Mouse (Mus musculus) hindbrain, embryonic 14.5 days (tissue): ENCODE data around the gene Zfand3. TPM values are rescaled to one million over a fixed set of nuclear protein-coding genes. Genes with fewer than 3 reads are reported as not detected.

Experiments used
- ATAC-seq: fragments of 200-750 bp; cut with Nextera tagmentation; 2 replicates; pipeline ENCODE4 v1.8.0; 2017; ENCODE audit warnings: moderate number of reproducible peaks, mild to moderate bottlenecking, moderate TSS enrichment, moderate library complexity; ENCODE audit not compliant: low FRiP score
- DNase-seq: peaks from one replicate; pipeline ENCODE4 v3.0.0-alpha.2; 2015; ENCODE audit warnings: low spot score
- H3K27ac ChIP-seq: fragments of 300-500 bp; sonication (generic); 2 replicates; pipeline ENCODE4 v1.5.1; 2014; ENCODE audit warnings: mild to moderate bottlenecking, moderate library complexity
- H3K27me3 ChIP-seq: fragments of 300-500 bp; sonication (generic); 2 replicates; pipeline ENCODE4 v1.6.1; 2014; ENCODE audit warnings: mild to moderate bottlenecking, low read length, mixed read lengths; ENCODE audit not compliant: control insufficient read depth, insufficient read depth
- H3K36me3 ChIP-seq: fragments of 300-500 bp; sonication (generic); replicated peaks from 2 replicates; pipeline ENCODE4 v1.6.1; 2014; ENCODE audit not compliant: control insufficient read depth, insufficient read depth
- H3K4me1 ChIP-seq: fragments of 300-500 bp; sonication (generic); replicated peaks from 2 replicates; pipeline ENCODE4 v1.6.1; 2014; ENCODE audit warnings: antibody characterized with exemption, low read length, mixed read lengths; ENCODE audit not compliant: control insufficient read depth, insufficient read depth
- H3K4me2 ChIP-seq: fragments of 300-500 bp; sonication (generic); replicated peaks from 2 replicates; pipeline ENCODE4 v1.6.1; 2014; ENCODE audit warnings: mild to moderate bottlenecking, moderate library complexity
- H3K4me3 ChIP-seq: fragments of 300-500 bp; sonication (generic); replicated peaks from 2 replicates; pipeline ENCODE4 v1.5.1; 2014; ENCODE audit warnings: mild to moderate bottlenecking, low read length
- H3K9ac ChIP-seq: fragments of 300-500 bp; sonication (generic); 2 replicates; pipeline ENCODE4 v1.6.1; 2014
- H3K9me3 ChIP-seq: fragments of 300-500 bp; sonication (generic); 2 replicates; pipeline ENCODE4 v1.6.1; 2016; ENCODE audit warnings: low read length; ENCODE audit not compliant: control insufficient read depth
- WGBS: fragments of 180-500 bp; shearing (Covaris S2); extraction: QIAGEN DNeasy Blood & Tissue Kit; methylation state at CpG from one replicate; pipeline ENCODE4 v1.1.7; 2014; 5-methylcytosine and 5-hydroxymethylcytosine counted together
- polyA plus RNA-seq: library from polyadenylated mRNA; unstranded; fragments of >200 nt; fragmentation: Nextera tagmentation; extraction: Ambion mirVana; gene quantifications from 2 replicates; pipeline ENCODE4 v1.2.1, GENCODE M21; 2014

Zfand3 gene
- polyA plus RNA-seq, 1 experiment from 2014 or later = 43.2 TPM

DNA sequence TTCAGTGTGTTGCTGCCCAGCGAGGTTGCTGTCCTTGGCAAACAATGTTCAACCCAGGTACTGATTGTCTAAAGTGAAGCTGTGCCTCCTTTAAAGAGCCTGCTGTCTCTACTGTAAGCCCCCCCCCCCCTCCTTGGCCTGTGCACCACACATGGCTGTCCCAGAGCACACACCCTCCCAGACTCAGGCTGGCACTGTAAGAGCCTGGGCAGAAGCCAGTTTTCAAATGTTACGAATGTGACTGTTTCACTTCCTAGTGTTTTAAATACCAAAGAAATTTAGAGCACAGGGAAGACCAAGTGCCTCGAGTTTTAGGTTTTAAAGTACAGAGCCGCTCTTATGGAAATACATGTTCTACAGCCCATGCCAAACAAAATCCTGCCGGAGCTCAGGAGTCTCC, 234.9 kb downstream of the Zfand3 start:
- H3K27ac ChIP-seq = no peak overlapping the region
- no peaks in the 10 kb centered on the region for H3K36me3 ChIP-seq
- peaks cover 49% of the 10 kb centered on the region for H3K4me1 ChIP-seq
- DNase-seq (no peak), ATAC-seq (no peak)
- no peak overlapping the region for H3K4me2 ChIP-seq
- no peak overlapping the region for H3K9ac ChIP-seq
- H3K9me3 ChIP-seq = no peaks in the 10 kb centered on the region
- 78% methylated on average over 5 of the region's 5 CpGs for WGBS
- H3K27me3 ChIP-seq = no peaks in the 10 kb centered on the region
- no peak overlapping the region for H3K4me3 ChIP-seq

DNA sequence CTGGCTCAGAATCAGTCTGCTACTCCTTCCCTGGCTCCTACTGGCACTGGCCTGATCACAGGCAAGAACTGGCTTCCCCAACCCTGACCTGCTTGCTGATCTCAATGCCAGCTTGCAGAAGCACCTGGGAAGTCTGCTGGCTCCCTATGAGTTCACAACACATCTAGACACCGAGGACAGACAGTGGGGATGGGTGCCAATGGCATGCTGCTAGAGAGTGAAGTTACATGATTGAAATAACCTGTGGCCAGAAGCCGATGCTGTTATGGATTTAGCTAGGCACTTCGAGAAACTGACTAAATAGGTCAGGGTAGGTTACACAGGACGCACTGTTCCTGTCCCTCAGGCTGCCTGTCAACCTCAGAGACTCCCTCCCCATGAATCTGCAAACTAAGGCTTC, 236.1 kb downstream of the Zfand3 start:
- no peak overlapping the region for H3K9ac ChIP-seq
- 89% methylated on average over 4 of the region's 4 CpGs for WGBS
- DNase-seq (no peak), ATAC-seq (no peak)
- no peak overlapping the region for H3K4me2 ChIP-seq
- no peak overlapping the region for H3K4me3 ChIP-seq
- no peaks in the 10 kb centered on the region for H3K27me3 ChIP-seq
- H3K9me3 ChIP-seq = no peaks in the 10 kb centered on the region
- no peak overlapping the region for H3K27ac ChIP-seq
- no peaks in the 10 kb centered on the region for H3K36me3 ChIP-seq
- H3K4me1 ChIP-seq = peaks cover 53% of the 10 kb centered on the region

DNA sequence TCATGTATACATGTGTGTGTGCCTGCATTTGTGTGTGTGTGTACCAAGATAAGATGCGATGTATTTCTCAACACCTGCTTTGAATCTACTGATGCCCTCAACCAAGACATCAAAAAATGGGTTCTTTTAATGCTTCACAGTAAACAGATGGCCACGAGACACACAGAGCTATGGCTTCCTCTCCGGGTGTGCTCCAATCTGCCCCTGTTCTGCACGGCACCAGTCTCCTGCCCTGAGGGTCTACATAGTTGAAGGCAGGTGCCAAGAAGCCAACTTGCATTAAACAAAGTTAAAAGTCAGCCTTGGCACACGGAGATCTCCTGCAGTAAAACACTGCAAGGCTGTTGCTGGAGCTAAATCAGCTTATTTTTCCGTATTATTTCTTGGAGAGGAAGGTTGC, 236.5 kb downstream of the Zfand3 start:
- Histone ChIP-seq H3K4me1 (peaks cover 53% of the 10 kb centered on the region), H3K36me3 (no peaks in the 10 kb centered on the region), H3K27me3 (no peaks in the 10 kb centered on the region), H3K9ac (no peak overlapping the region), H3K9me3 (no peaks in the 10 kb centered on the region), H3K4me3 (no peak overlapping the region), H3K4me2 (no peak overlapping the region), H3K27ac (no peak overlapping the region; the same call in 1 of the 2 replicates)
- no peak for ATAC-seq
- 65% methylated on average over 6 of the region's 6 CpGs for WGBS
- no peak for DNase-seq

DNA sequence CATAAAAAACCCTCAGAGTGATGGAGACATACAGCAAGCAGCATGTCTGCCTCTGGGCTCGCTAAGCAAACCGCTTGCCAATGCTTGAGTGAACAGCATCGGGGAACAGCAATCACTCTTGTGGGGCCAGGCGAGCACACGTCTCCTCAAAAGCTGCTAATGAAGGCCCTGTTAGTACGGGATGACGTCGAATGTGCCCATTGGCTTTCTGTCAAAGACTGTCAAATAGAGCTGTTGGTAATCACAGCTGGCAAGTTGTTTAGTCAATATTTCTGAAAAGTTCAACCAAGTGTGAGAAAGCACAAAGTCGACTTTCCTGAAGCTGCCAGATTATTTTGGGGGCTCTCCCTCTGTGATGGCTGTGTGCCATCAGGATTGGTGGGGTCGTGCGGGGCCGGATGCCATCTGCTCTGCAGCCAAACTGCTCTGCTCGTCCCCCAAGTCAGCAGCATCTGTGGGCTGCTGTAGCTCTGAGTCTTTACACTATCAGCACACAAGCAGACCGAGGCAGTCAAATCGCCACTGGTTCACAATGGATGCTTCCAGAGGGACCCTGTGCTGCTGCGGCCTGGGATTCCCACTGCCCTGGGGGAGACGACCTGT, 237.3 kb downstream of the Zfand3 start:
- DNase-seq (peak; percentile 64), ATAC-seq (0 out of 2 replicates have a peak, but pooled peaks have one; percentile 38)
- peaks cover 48% of the 10 kb centered on the region for H3K4me1 ChIP-seq
- no peak overlapping the region for H3K9ac ChIP-seq
- no peaks in the 10 kb centered on the region for H3K9me3 ChIP-seq
- H3K36me3 ChIP-seq = no peaks in the 10 kb centered on the region
- peak overlapping the region; percentile 51 for H3K27ac ChIP-seq
- H3K4me2 ChIP-seq = no peak overlapping the region
- 35% methylated on average over 17 of the region's 17 CpGs for WGBS
- no peaks in the 10 kb centered on the region for H3K27me3 ChIP-seq
- H3K4me3 ChIP-seq = no peak overlapping the region

DNA sequence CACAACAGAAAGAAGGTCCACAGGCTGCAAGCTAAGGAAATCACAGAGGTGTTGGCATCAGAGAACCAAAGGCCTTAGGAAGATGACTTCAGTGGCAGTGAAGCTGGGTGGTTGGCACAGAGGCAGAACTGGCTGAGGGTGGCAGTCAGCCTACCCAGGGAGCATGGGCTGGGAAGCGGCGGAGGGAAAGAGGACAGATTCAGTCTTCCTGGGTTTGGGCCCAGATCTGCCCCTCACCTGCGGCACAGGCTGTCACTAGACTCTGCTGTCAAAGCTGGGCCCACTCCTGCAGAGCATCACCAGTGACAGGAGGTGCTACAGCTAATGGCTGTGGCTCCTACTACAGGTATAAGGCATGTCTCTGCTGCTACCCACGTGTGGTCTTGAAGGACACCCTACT, 238.1 kb downstream of the Zfand3 start:
- peaks cover 46% of the 10 kb centered on the region for H3K4me1 ChIP-seq
- DNase-seq (no peak), ATAC-seq (no peak)
- H3K4me3 ChIP-seq = no peak overlapping the region
- no peaks in the 10 kb centered on the region for H3K36me3 ChIP-seq
- H3K9me3 ChIP-seq = no peaks in the 10 kb centered on the region
- H3K27ac ChIP-seq = no peak overlapping the region
- no peak overlapping the region for H3K9ac ChIP-seq
- no peak overlapping the region for H3K4me2 ChIP-seq
- WGBS = 93% methylated on average over 4 of the region's 4 CpGs
- no peaks in the 10 kb centered on the region for H3K27me3 ChIP-seq

DNA sequence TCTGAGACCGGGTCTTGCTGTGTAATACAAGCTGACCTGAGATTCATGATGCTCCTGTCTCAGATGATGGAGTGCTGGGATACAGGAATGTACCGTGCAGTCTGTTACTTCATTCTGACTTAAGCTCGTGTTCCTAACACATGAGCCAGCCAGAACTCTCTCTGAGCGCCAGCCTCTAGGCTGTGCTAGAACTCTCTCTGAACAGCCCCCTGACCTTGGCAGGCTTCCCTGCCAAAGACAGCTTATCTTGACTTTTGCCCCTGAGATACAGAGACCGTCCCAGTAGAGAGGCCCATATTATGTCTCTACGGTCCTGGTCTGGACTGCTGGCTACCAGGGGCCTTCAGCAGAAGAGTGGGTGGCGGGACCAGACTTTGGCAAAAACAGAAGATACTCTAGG, 239.0 kb downstream of the Zfand3 start:
- Histone ChIP-seq H3K9me3 (no peaks in the 10 kb centered on the region), H3K9ac (no peak overlapping the region), H3K4me1 (peaks cover 46% of the 10 kb centered on the region), H3K4me3 (no peak overlapping the region), H3K27ac (no peak overlapping the region), H3K36me3 (no peaks in the 10 kb centered on the region), H3K4me2 (no peak overlapping the region), H3K27me3 (no peaks in the 10 kb centered on the region)
- DNase-seq (no peak), ATAC-seq (no peak)
- WGBS = 75% methylated on average over 7 of the region's 7 CpGs

DNA sequence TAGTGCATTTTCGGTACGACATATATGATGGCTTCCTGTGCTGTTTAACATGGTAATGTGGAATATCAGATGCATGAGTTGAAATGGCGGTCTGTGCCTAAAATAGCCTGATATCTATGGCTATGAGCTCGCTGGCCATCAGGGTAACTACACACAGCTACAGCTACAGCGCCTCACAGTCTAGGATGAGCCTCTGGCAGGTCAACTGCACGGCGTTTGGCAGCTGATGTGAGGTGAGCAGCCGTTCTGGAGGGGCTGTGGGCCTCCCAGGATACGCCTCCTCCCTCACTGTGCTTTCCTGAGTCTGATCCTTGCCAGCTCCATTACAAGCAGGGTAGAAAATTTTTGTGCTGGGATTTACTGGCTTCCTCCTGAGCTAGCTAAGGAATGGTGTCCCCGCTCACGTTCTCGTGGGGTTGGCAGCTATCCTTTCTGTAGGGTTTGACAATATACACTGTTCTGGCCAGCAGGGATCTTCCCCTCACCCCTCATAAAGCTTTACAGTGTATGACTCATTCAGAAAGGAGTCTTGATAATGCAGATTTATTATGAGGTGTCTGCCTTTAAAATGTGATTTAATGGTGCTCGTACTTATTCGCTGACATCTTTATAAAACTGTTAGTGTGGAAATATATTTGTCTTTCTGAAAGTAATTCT, 240.2 kb downstream of the Zfand3 start:
- DNase-seq = no peak
- Histone ChIP-seq H3K4me2 (no peak overlapping the region), H3K4me1 (peaks cover 46% of the 10 kb centered on the region), H3K36me3 (no peaks in the 10 kb centered on the region), H3K9me3 (no peaks in the 10 kb centered on the region), H3K27ac (peak overlapping the region; percentile 71; the same call in 1 of the 2 replicates), H3K4me3 (no peak overlapping the region), H3K27me3 (no peaks in the 10 kb centered on the region), H3K9ac (0 out of 2 replicates have a peak overlapping the region, but pooled peaks have one; percentile 21)
- WGBS = 51% methylated on average over 14 of the region's 14 CpGs
- ATAC-seq = no peak

DNA sequence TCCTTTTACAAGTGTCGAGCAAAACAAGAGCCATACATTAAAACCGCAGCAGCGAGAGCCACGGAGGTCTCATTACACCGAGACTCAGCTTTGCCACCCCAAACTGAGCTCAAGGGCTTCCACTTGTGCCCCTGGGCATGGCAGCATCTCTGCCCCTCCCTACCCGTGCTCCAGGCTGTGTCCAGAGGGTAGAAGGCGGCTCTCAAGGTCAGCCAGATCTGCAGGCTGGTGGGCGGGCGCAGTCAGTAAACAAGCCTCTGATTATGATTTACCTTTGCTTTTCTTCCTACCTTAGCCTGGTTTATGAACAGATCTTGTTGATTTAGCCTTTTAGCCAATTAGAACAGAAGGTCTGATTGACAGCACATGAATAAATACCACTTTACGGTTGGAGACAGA, 240.8 kb downstream of the Zfand3 start:
- WGBS = 57% methylated on average over 10 of the region's 10 CpGs
- Histone ChIP-seq H3K4me1 (peaks cover 46% of the 10 kb centered on the region), H3K4me2 (no peak overlapping the region), H3K27ac (peak overlapping the region; percentile 71), H3K36me3 (no peaks in the 10 kb centered on the region), H3K9ac (0 out of 2 replicates have a peak overlapping the region, but pooled peaks have one; percentile 11), H3K9me3 (no peaks in the 10 kb centered on the region), H3K4me3 (no peak overlapping the region), H3K27me3 (no peaks in the 10 kb centered on the region)
- ATAC-seq (no peak), DNase-seq (no peak)

DNA sequence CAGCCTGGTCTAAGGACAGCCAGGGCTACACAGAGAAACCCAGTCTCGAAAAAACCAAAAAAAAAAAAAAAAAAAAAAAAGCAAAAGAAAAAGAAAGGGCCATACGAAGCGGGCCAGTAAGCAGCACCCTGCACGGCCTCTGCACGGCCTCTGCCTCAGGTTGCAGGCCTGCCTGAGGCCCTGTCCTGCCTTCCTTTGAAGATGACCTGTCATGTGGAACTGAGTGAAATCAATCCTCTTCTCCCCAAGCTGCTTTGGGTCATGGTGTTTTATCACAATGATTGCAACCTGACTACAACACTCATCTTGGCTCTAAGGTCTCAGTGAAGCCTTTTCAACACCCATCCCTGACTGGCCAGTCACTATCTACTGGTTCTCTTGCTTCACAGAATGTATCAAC, 248.5 kb downstream of the Zfand3 start:
- H3K27me3 ChIP-seq = no peaks in the 10 kb centered on the region
- H3K9ac ChIP-seq = no peak overlapping the region
- H3K4me3 ChIP-seq = no peak overlapping the region
- H3K27ac ChIP-seq = no peak overlapping the region
- peaks cover 19% of the 10 kb centered on the region for H3K4me1 ChIP-seq
- no peaks in the 10 kb centered on the region for H3K9me3 ChIP-seq
- DNase-seq (no peak), ATAC-seq (no peak)
- H3K4me2 ChIP-seq = no peak overlapping the region
- no peaks in the 10 kb centered on the region for H3K36me3 ChIP-seq
- 65% methylated on average over 5 of the region's 5 CpGs for WGBS
